Mouse (Mus musculus) myocyte (in vitro differentiated cells): Measurements from ENCODE around the gene Bloc1s4. TPM values are rescaled to one million over a fixed set of nuclear protein-coding genes. Genes with fewer than 3 reads are reported as not detected.

ENCODE experiments used
- H3K27me3 ChIP-seq: one replicate; pipeline ENCODE4 v1.6.1; 2011; ENCODE audit not compliant: control insufficient read depth, insufficient read depth, insufficient read length
- H3K36me3 ChIP-seq: one replicate; pipeline ENCODE4 v1.6.1; 2011; ENCODE audit not compliant: control insufficient read depth, insufficient read depth
- H3K4me2 ChIP-seq: one replicate; pipeline ENCODE4 v1.6.1; 2011; ENCODE audit warnings: low read depth, control low read depth
- H3K4me3 ChIP-seq: one replicate; pipeline ENCODE4 v1.5.1; 2011; ENCODE audit warnings: mild to moderate bottlenecking, control low read depth, moderate library complexity
- H3K79me2 ChIP-seq: one replicate; pipeline ENCODE4 v1.6.1; 2011; ENCODE audit not compliant: control insufficient read depth, insufficient read depth
- H3ac ChIP-seq: one replicate; pipeline ENCODE4 v1.6.1; 2011; ENCODE audit not compliant: control insufficient read depth, insufficient read length
- CEBPB ChIP-seq: IDR thresholded peaks from 2 replicates; pipeline ENCODE4 v1.6.1; 2011; ENCODE audit warnings: mild to moderate bottlenecking, moderate library complexity; ENCODE audit not compliant: poor library complexity, insufficient read depth, severe bottlenecking
- E2F4 ChIP-seq: IDR thresholded peaks from one replicate; pipeline ENCODE4 v1.6.1; 2011; ENCODE audit warnings: mild to moderate bottlenecking, control low read depth, moderate library complexity; ENCODE audit not compliant: insufficient read depth
- MAX ChIP-seq: IDR thresholded peaks from one replicate; pipeline ENCODE4 v1.6.1; 2011; ENCODE audit warnings: low read depth, mild to moderate bottlenecking, control low read depth
- MYOD1 ChIP-seq, 3 experiments: IDR thresholded peaks; one replicate each; pipeline ENCODE4 v1.6.1; 2011; ENCODE audit warnings: control low read depth in 2 of 3, low read depth in 2 of 3, mild to moderate bottlenecking in 2 of 3, moderate library complexity in 1 of 3; ENCODE audit not compliant: insufficient read length in 2 of 3, control insufficient read depth in 1 of 3
- MYOG ChIP-seq, 3 experiments: IDR thresholded peaks; one replicate each; pipeline ENCODE4 v1.6.1; 2011; ENCODE audit warnings: control low read depth in 2 of 3, low read depth in 2 of 3, mild to moderate bottlenecking in 2 of 3; ENCODE audit not compliant: insufficient read length in 2 of 3, control insufficient read depth in 1 of 3, insufficient read depth in 1 of 3
- POLR2A ChIP-seq: IDR thresholded peaks from one replicate; pipeline ENCODE4 v1.6.1; 2011; ENCODE audit warnings: low read depth, mild to moderate bottlenecking, control low read depth, moderate library complexity; ENCODE audit not compliant: insufficient read length
- POLR2AphosphoS2 ChIP-seq: IDR thresholded peaks from one replicate; pipeline ENCODE4 v1.6.1; 2011; ENCODE audit warnings: low read depth, control low read depth; ENCODE audit not compliant: insufficient read length
- REST ChIP-seq: IDR thresholded peaks from one replicate; pipeline ENCODE4 v1.6.1; 2011; ENCODE audit warnings: mild to moderate bottlenecking, control low read depth, moderate library complexity; ENCODE audit not compliant: insufficient read depth, insufficient read length
- SRF ChIP-seq: IDR thresholded peaks from one replicate; pipeline ENCODE4 v1.6.1; 2011; ENCODE audit warnings: low read depth; ENCODE audit not compliant: control insufficient read depth, insufficient read length
- TCF12 ChIP-seq: IDR thresholded peaks from one replicate; pipeline ENCODE4 v1.6.1; 2011; ENCODE audit warnings: mild to moderate bottlenecking, control low read depth; ENCODE audit not compliant: poor library complexity, insufficient read depth, severe bottlenecking
- TCF3 ChIP-seq: IDR thresholded peaks from one replicate; pipeline ENCODE4 v1.6.1; 2011; ENCODE audit warnings: low read depth, control low read depth; ENCODE audit not compliant: insufficient read length
- USF1 ChIP-seq: IDR thresholded peaks from one replicate; pipeline ENCODE4 v1.6.1; 2011; ENCODE audit warnings: low read depth, mild to moderate bottlenecking, control low read depth, moderate library complexity
- polyA plus RNA-seq: library from polyadenylated mRNA; unstranded; fragments of >200 nt; fragmentation: generic; extraction: Trizol; gene quantifications from one replicate; pipeline ENCODE4 v1.2.1, GENCODE M21; 2012; ENCODE audit warnings: missing spikeins

Bloc1s4 gene
- polyA plus RNA-seq, 1 experiment, result 20.3 TPM

- Histone ChIP-seq H3K4me3 (no peak overlapping the region), H3ac (peak overlapping the region; percentile 45), H3K79me2 (no peaks in the 10 kb centered on the region), H3K27me3 (peaks cover 10% of the 10 kb centered on the region), H3K4me2 (no peak overlapping the region), H3K36me3 (no peaks in the 10 kb centered on the region)
- TF ChIP-seq REST (no peak), MYOG (IDR thresholded peaks at IDR 0.05; ENCODE audit: control insufficient read depth in 1 of 3, insufficient read depth in 1 of 3, insufficient read length in 2 of 3, low read depth in 2 of 3) (peak in 1 of 3 experiments; percentile 5)
These were observed 31.1 kb upstream of the Bloc1s4 start for GRCm38 (mm10) chr5:36779512-36779911.

GRCm38 (mm10) chr5:36778901-36779300, 30.5 kb upstream of the Bloc1s4 start:
- Histone ChIP-seq H3K4me3 (no peak overlapping the region), H3ac (no peak overlapping the region), H3K36me3 (no peaks in the 10 kb centered on the region), H3K79me2 (no peaks in the 10 kb centered on the region), H3K4me2 (no peak overlapping the region), H3K27me3 (peaks cover 10% of the 10 kb centered on the region)
- TF ChIP-seq POLR2AphosphoS2, result no peak
- TF ChIP-seq TCF3, result no peak
- no peak for TF ChIP-seq MYOD1 (IDR thresholded peaks at IDR 0.05; ENCODE audit: control insufficient read depth in 1 of 3, insufficient read length in 2 of 3, low read depth in 2 of 3)
- TF ChIP-seq SRF, result no peak
- no peak for TF ChIP-seq CEBPB
- no peak for TF ChIP-seq USF1
- no peak for TF ChIP-seq TCF12

GRCm38 (mm10) chr5:36777186-36777585, 28.7 kb upstream of the Bloc1s4 start:
- H3K79me2 ChIP-seq, result no peaks in the 10 kb centered on the region

GRCm38 (mm10) chr5:36776021-36776575, 27.6 kb upstream of the Bloc1s4 start:
- Histone ChIP-seq H3K4me3 (no peak overlapping the region), H3K79me2 (no peaks in the 10 kb centered on the region), H3ac (no peak overlapping the region), H3K27me3 (peaks cover 10% of the 10 kb centered on the region), H3K36me3 (no peaks in the 10 kb centered on the region), H3K4me2 (peak overlapping the region; percentile 18)
- TF ChIP-seq E2F4, result no peak
- no peak for TF ChIP-seq USF1
- TF ChIP-seq MAX, result no peak
- no peak for TF ChIP-seq SRF

More at GRCm38 (mm10) chr5:36777186-36777585, 28.7 kb upstream of the Bloc1s4 start:
- Histone ChIP-seq H3K36me3 (no peaks in the 10 kb centered on the region), H3K4me2 (no peak overlapping the region), H3ac (no peak overlapping the region), H3K27me3 (peaks cover 10% of the 10 kb centered on the region), H3K4me3 (no peak overlapping the region)
- TF ChIP-seq TCF12 (no peak), POLR2A (no peak), MAX (no peak), MYOG (IDR thresholded peaks at IDR 0.05; ENCODE audit: control insufficient read depth in 1 of 3, insufficient read depth in 1 of 3, insufficient read length in 2 of 3, low read depth in 2 of 3) (no peak), MYOD1 (IDR thresholded peaks at IDR 0.05; ENCODE audit: control insufficient read depth in 1 of 3, insufficient read length in 2 of 3, low read depth in 2 of 3) (no peak), SRF (no peak), CEBPB (no peak), POLR2AphosphoS2 (no peak), REST (no peak), USF1 (no peak), E2F4 (no peak), TCF3 (no peak)

- TF ChIP-seq USF1, result no peak
- TF ChIP-seq SRF, result no peak
- no peak for TF ChIP-seq TCF3
- TF ChIP-seq MYOD1 (IDR thresholded peaks at IDR 0.05; ENCODE audit: control insufficient read depth in 1 of 3, insufficient read length in 2 of 3, low read depth in 2 of 3), result no peak
- TF ChIP-seq E2F4, result no peak
- TF ChIP-seq TCF12, result no peak
- TF ChIP-seq CEBPB, result no peak
- no peak for TF ChIP-seq MYOG (IDR thresholded peaks at IDR 0.05; ENCODE audit: control insufficient read depth in 1 of 3, insufficient read depth in 1 of 3, insufficient read length in 2 of 3, low read depth in 2 of 3)
- Histone ChIP-seq H3K79me2 (no peaks in the 10 kb centered on the region), H3K27me3 (peaks cover 10% of the 10 kb centered on the region), H3K4me2 (no peak overlapping the region), H3K4me3 (no peak overlapping the region), H3K36me3 (no peaks in the 10 kb centered on the region), H3ac (no peak overlapping the region)
These were observed 26.9 kb upstream of the Bloc1s4 start for GRCm38 (mm10) chr5:36775317-36775716.
